Mouse (Mus musculus): Measurements from ENCODE around the gene Tor1aip1. TPM values are rescaled to one million over a fixed set of nuclear protein-coding genes. Genes with fewer than 3 reads are reported as not detected.

Gene Tor1aip1
- total RNA-seq, 2 experiments from 2014 or later = 87.5 to 87.7 TPM

DNA sequence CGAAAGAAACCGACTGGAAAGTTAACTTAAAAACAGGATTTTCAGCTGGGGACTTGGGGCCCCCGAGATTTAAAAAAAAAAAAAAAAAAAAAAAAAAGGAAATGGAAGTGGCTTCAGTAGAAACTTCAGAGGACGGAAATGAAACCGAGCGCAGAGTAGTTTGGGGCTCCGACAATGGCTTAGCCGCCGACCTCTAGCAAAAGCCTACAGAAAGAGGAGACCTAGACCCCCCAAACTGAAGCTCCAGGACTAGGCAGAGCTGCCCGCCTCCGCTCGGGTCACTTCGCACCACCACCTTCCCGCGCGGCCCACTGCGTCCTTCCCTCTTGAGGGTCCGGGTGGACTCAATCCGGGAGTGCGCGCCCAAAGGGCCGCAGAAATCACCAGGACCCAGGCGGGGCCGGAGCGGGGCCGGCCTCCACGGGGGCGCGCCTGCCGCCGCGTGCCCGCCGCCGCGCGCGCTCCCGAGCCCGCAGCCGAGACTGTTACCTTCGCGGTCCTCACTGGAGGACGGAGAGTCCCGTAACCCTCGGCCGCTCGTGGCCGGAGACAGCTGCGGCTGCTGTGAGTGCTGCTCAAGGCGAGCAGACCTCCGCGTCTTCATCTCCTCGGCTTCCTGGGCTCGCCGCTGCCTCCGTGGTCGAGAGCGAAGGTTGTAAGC lies 881 bp downstream of the Tor1aip1 start, which contains the start of gene Tor1aip2:
Tor1aip2 (plus strand) TSS at position 135 of the 661 bp plus-strand sequence.
- intact Hi-C loops (cut with DNase I) = loop anchor here (1.0 to 10.0 kb wide), 2 partner anchors 62 to 221 kb away; partner anchors contain the start of genes Cep350 and Qsox1
- DNase-seq = no peak

DNA sequence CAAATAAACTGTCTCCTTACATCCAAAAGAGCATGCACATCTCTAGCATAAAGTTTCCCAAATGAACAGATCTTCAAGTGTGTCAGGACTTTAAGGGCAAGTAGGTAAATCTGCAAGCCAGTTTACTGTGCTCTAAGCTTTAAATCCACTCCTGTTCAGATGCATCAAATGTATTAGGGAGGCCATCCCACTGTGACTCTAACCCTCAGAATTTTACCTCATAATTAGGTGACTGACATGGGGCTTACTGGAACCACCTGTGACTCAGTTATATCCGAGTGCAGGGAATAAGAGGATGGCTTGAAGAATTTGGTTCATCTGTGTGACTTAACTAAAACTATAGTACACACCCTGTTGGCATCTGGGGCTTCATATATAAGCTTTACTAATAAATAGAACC lies 1.6 kb downstream of the Tor1aip1 start:
- DNase-seq = no peak
- intact Hi-C loops (cut with DNase I) = loop anchor here (1.0 to 10.0 kb wide), 2 partner anchors 61 to 220 kb away; partner anchors contain the start of genes Cep350 and Qsox1

DNA sequence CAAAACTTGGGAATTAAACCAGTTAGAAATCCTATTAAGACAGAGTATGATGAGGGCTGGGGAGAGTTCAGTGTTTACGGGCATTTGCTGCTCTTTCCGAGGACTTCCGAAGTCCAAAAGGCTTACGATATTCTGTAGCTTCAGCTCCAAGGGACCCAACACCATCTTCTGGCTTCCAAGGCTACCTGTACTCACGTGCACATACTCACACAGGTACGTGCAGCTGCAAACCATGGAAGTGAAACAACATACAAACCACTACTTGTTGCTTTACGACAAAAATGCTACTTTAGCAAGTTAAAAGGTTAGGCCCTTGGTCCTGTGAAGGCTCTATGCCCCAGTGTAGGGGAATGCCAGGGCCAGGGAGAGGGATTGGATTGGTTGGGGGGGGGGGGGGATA lies 2.4 kb downstream of the Tor1aip1 start:
- intact Hi-C loops (cut with DNase I) = loop anchor here (10.0 kb wide), 1 partner anchor 219 kb away; the partner anchor contains the start of gene Qsox1
- DNase-seq = no peak

DNA sequence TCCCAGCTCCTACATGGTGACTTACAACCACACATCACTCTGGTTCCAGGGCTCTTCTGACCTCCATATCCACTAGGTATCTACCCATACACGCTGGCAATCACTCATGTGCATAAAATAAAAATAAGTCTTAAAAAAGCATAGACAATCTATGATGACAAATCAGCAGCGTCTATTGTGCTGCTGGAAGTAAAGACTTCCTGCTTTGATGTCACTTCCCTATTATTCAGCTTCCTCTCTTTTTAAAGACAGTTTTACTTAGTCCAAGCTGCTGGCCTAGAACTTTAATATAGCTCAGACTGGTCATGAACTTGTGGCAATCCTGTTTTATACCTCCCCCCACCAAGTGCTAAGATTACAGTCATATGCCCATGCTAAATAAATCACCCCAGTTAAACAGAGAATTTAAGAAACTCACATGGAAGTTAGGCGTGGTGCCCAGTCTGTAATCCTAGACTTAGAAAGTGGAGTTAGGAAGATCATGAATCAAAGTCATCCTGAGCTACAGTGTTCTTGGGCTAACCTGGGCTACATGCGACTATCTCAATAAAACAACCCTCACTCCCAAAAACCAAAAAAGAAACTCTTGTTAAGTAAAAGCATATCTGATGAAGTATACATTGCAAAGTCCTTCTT lies 7.8 kb downstream of the Tor1aip1 start:
- no peak for DNase-seq
- intact Hi-C loops (cut with DNase I) = no loop called here

DNA sequence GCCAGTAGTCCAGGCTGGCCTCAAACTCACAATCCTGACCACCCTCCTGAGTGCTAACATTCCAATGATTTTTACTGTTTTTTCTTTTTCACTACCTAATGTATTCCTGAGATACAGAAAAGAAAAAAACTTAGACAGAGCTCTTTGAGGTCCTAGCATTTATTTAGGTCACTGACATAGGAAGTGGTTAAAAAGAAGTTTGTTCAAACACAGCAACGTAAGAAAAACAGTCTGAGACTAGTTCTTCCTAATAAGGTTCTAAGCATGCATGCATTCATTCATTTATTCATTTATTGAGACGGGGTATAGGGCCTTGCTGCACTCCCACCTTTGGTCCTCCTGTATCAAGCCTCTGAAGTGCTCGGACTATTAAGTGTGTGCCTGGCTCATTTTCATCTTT lies 8.4 kb downstream of the Tor1aip1 start:
- intact Hi-C loops (cut with DNase I) = no loop called here
- no peak for DNase-seq

DNA sequence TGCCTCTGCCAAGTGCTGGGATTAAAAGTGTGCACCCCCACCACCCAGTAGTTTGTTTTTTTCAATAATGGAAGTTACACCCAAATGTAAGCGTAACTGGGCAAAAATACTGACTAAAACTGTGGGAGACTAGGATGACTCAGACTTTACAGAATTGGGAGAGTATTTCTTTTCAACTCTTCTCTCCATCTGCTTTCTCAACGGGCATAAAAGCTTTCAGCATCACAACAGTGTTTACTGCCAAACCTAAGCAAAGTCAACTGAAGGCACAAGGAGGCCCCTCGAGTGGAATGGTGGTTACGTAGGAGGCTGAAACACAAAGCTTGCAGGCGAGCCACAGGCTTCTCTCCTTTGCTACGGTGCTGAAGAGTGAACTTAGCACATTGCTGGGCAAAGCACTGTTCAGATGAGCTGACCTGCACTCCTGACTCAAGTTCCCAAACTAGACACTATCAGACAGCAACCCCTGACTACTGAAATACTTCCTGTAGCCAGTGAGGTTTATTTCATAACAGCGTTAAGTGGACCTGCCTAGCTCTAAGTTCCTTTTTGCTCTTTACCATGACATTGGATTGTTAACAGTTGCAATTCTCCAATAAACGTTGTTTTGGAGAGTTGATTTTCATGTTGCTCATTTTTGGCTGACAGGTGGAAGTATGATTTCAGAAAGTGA lies 11.3 kb downstream of the Tor1aip1 start:
- intact Hi-C loops (cut with DNase I) = no loop called here
- DNase-seq = no peak

DNA sequence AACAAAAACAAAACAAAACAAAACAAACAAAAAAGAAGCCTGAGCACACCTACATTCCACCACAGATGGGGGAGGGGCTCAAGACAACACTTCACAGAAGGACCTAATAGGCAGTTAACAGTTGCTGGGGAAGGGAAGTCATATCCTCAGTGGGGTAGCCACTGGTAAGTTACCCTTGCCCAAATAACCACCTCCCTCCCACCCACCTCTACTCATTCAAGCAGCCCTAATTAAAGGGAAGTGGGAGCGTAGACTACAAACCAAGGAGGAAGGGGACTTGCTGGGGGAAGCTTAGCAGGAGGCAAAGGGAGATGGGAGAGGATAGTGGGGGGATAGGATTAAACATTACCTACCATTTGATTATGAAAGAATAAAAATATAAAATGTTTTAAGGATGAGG lies 15.9 kb downstream of the Tor1aip1 start:
- no peak for DNase-seq
- intact Hi-C loops (cut with DNase I) = no loop called here

DNA sequence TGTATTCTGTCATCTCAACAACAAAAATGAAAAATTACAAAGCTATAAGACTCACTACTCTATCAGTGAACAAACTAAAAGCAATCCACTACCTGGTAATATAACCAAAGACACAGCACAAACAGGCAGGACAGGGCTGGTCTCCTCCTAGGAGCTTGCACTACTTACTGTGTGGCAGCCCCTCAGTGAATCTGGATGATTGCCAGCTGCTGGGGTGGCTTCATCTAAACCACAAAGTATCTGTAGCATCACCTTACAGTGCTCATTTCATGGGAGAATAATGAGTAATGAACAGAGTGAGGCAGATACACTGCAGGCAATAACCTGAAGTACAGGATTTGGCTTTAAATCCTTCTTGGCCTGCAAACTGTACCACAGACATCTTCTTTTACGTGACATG lies 16.5 kb downstream of the Tor1aip1 start:
- intact Hi-C loops (cut with DNase I) = no loop called here
- DNase-seq = no peak

DNA sequence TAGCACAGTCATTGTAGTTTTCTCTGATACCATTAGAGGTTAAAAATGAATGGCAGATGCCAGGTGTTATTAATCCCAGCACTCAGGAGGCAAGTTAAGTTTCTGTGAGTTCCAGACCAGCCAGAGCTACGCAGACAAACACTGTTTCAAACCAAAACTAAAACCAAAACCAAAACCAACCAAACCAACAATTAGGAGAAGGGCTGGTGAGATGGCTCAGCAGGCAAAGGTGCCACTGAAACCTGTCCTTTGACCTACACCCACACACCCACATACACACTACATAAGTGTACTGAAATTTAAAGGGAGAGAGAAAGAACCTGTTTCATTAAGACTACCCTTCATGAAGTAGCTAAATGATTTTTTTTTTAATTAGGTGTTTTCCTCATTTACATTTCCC lies 27.3 kb downstream of the Tor1aip1 start:
- intact Hi-C loops (cut with DNase I) = loop anchor here (5.0 kb wide), 1 partner anchor 82 kb away; no protein-coding TSS in a partner anchor

DNA sequence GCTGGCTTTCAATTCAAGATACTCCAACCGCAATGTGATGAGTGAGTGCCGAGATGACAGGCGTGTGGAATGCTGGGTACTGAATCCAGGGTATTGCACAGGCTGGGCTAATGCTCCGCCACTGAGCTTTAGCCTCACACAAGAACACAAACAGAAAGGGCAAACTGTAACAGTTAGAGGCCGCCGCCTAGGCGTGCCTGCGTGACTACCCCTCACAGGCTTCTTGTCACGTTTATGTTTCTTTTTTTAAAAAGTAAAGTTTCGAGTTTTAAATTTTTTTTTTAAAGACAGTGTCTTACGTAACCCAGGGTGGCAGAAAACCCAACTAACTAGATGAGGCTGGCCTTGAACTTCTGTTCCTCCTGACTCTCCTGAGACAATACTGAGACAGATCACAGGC lies 30.4 kb downstream of the Tor1aip1 start:
- intact Hi-C loops (cut with DNase I) = loop anchor here (5.0 kb wide), 1 partner anchor 79 kb away; no protein-coding TSS in a partner anchor
- DNase-seq = no peak

More for the DNA sequence above, 27.3 kb downstream of the Tor1aip1 start:
- no peak for DNase-seq

DNA sequence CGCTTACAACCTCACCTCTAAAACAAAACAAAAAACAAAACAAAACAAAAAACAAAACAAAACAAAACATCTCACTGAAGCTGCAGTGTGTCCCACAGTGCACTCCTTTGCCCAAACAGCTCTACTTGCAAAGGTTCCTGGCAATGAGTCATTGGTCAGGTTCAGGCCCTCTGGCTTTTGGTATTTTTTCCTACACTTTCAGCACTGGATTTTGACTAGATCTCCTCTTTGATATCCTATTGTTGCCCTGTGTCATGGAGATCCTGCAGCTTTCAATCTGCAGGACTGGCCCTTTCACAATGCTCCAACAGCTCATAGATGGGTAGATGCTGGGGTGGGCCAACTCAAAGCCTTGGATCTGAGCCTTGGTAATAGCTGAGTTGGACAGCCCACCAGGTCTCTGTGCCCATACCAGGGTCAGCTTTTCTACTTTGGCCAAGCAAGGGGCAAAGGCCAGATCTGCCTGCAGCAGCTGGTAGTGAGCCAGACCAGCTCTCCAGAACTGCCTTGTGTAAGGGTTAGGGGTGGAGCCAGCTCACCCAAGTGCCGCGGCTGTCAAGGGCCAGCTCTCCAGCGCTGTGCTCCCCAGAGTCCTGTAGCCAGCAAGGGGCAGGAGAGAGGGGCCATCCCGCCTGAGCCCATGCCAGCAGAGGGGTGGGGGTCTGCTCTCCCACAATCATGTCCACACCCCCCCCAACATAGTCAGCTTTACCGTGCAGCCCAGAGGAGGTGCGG lies 32.9 kb downstream of the Tor1aip1 start:
- DNase-seq = no peak
- intact Hi-C loops (cut with DNase I) = no loop called here

DNA sequence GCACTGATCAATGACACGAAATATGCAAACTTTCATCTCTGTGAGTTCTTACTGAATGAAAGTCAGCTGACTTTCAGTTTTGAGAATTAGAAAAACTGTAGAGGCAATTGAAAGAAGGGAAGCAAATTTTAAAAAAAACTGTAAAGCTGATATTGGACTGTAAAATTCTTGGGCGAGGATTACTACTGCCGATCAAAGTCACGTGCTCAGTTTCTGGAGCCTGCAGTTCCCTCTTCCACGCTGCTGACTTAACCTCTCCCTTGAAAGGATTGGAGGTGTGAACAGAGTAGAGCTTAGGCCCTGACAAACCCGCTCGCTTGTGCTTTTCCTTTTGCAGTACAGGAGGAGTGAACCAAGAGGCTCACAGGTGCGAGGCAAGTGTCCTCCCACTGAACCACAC lies 33.9 kb downstream of the Tor1aip1 start:
- no peak for DNase-seq
- intact Hi-C loops (cut with DNase I) = no loop called here

DNA sequence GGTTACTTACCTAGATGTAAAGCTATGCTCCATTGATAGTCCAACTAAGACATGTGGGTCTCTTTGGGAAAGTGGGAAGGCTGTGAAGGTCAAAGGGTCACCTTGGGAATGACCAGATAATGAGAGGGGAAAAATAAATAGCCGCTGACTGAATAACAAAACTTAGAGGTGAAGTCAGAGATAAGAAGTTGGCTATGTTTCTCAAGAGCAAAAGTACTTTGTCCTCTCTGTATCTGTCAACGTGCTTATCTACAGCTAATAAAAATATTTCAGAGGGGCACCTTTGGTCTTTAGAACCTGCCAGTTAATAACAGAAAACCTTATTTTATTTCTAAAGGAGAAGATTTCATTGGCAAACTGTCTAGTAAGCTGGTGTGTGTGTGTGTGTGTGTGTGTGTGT lies 40.7 kb downstream of the Tor1aip1 start:
- no peak for DNase-seq
- intact Hi-C loops (cut with DNase I) = no loop called here

DNA sequence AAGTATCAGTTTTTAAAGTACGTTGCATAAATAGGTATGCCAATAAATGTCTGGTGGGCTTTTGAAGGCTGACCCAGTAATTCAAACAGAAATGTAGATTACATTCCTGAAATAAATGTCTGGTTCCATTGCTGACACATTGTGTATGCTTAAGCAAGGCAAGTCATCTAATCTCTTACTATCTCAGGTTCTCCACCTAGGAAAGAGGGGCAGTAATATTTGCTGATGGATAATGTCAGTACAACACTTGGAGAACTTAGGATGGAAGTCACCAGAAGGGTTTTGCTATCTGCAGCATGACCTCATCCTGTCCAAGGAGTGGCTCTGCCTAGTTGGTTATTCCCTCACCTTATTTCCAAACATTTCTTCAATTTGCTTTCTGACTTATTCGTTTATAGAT lies 41.8 kb downstream of the Tor1aip1 start:
- DNase-seq = no peak
- intact Hi-C loops (cut with DNase I) = no loop called here

DNA sequence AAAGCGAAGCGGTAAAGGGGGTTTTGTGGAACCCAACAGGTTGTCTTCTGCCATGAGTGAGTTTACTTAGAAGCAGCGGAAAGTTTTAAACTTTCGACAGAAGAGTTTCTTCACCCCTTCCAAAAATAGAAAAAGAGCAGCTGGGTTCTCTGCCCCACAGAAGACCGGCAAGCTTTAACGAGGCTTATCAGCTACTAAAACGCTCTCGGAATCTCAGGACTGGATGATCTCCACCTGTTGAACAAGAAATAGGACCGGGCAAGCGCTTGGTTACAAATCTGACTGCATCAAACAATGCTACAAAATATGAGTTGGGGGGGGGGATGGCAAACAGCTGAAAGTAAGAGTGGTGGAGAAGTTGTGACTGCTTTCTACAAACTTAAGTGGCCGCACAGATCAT lies 45.9 kb downstream of the Tor1aip1 start:
- no peak for DNase-seq
- intact Hi-C loops (cut with DNase I) = no loop called here

DNA sequence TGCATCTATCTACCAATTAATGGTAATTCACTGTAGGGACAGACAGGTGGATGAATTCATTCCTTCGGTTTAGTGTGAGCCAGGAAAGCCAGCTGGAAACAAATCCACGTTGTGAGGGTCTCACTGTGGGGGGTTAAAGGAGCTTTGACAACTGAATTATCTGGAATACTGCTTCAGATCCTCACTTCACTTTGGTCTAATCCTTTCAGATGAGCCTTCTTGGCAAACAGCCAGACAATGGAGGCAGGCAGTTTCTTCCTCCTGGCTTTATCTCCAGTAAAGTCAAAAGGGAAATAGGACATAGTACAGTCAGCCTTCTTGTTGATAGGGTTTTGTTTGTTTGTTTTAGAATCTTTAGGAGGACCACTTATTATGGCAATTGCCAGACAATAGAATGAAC lies 46.9 kb downstream of the Tor1aip1 start:
- intact Hi-C loops (cut with DNase I) = no loop called here
- DNase-seq = no peak

DNA sequence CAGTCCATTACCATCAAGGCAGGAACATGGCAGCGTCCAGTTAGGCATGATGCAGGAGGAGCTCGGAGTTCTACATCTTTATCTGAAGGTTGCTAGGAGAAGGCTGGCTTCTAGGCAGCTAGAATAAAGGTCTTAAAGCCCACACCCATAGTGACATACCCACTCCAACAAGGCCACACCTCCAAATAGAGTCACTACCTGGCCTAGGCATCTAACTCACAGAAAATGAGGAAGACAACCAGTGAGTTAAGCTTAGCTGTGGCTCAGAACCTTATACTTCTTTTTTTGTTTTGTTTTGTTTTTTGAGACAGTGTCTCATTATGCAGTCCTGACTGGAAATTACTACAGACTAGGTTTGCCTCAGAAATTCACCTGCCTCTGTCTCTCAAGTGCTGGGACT lies 48.7 kb downstream of the Tor1aip1 start:
- intact Hi-C loops (cut with DNase I) = no loop called here
- no peak for DNase-seq

DNA sequence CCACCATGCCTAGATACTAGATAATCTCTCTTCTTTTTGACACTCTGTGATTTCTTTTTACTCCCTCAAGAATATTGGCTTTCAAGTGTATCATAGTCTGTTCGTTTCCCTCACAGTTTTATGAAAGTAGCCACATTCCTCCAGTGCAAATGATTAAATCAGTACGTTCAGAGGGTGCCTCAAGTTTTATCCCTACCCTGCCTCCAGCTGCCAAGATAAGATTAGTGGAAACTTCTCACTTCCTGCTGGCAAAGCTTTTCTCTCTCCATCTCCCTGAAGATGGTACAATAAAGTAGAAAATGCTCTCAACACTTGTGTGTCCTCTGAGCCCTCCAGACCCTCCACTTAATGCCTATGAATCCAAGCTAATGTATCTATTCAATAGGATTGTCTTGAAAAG lies 61.3 kb downstream of the Tor1aip1 start:
- intact Hi-C loops (cut with DNase I) = loop anchor here (5.0 kb wide), 1 partner anchor 163 kb away; the partner anchor contains the start of gene Qsox1

DNA sequence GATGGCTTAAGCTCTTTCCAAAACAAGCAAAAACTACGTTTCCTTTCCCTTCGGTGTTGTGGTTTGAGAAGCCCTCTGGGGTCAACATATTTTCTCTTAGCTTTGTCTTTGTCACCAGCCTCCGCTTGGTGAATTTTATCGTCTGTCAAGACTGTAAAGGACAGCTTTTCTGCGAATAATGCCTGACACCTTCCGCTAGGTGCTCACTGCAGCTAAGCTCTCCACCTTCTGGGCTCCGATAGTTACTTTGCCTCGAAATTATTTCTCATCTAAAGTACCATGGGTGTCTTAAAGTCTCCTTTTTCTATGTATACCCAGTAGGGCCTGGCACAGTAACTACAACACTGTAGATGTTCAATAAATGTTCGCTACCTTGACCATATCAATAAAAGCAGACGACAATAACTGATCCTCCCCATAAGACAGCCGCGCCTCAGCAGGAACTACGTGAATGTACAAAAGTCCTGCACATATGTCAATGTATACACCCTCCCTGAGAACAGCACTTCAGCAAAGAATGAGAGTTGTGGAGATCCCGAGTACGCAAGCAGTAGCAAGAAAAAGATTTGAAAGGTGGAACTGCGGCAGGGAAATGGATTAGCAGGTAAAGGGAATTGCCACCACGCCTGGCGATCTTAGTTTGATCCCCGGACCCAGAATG lies 62.4 kb downstream of the Tor1aip1 start:
- intact Hi-C loops (cut with DNase I) = loop anchor here (1.0 to 5.0 kb wide), 2 partner anchors 61 to 162 kb away; partner anchors contain the start of genes Qsox1 and Tor1aip2
- DNase-seq = peak in 1 of 2 experiments; percentile 4

More for the DNA sequence above, 61.3 kb downstream of the Tor1aip1 start:
- DNase-seq = no peak

Measured in heart, postnatal 36 days (tissue).